Mouse (Mus musculus) olfactory bulb, adult 2 months (tissue): Measurements from ENCODE around the gene Ndufa10.

Experiments
- CTCF ChIP-seq: fragments of 200-500 bp; IDR thresholded peaks from 2 replicates; pipeline ENCODE4 v1.5.1; 2012; ENCODE audit warnings: low read depth, mild to moderate bottlenecking, low read length, moderate library complexity; ENCODE audit not compliant: insufficient read depth
- POLR2A ChIP-seq: fragments of 200-500 bp; IDR thresholded peaks from 2 replicates; pipeline ENCODE4 v1.6.1; 2012; ENCODE audit warnings: mild to moderate bottlenecking, low read depth, low read length, moderate library complexity; ENCODE audit not compliant: insufficient read depth

DNA sequence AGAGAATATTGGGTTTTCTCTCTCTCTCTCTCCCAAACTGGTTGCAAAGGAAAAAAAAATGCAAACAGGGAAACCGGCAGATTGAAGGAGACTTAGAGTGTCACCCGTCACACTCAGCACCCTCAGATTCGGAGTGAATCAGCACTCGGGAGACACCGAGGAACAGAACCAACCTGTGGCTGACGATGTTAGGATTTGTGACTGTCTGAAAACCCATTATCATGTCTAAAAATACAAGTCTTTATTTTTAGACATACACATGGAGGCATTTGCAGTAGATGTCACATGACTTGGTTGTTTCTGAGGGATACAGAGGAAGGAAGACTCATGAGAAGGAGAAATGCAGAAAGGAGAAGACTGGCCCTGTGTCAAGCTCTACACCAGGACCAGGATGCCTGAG, 80.5 kb downstream of the Ndufa10 start:
- TF ChIP-seq CTCF (no peak), POLR2A (no peak)
